Comparison of ENCODE assay signal across 9 mouse cellular contexts in genomic region chr13:69542571-69543352, GRCm38 (mm10). TPM values are rescaled to one million over a fixed set of nuclear protein-coding genes. Genes with fewer than 3 reads are reported as not detected.
DNase-seq lines count a peak whose midpoint lies in the region; ATAC-seq and TF ChIP-seq lines count a peak whose summit lies in the region.
"Had no signal": no experiment of that assay in that cellular context is flagged by ENCODE, and none has a peak within 500 bp of the region (broad histone marks: within the 10 kb centered on the region; RNA-seq: fewer than 3 reads in every experiment).

No protein-coding gene starts in this region.

- H3K79me2 ChIP-seq in heart, adult 2 months (replicated peaks; ENCODE audit: control insufficient read depth, insufficient read depth, low read length): no peaks in the 10 kb centered on the region

- DNase-seq in forebrain, embryonic 11.5 days (ENCODE audit: low spot score): peak; percentile 45
- peak; percentile 66 for DNase-seq in MN1 (ENCODE audit: low spot score)
- peak in 1 of 2 experiments; percentile 68 for DNase-seq in heart, adult 2 months
- DNase-seq in left cerebral cortex, adult 8-10 months (ENCODE audit: low spot score in 2 of 2): no peak
- no peak for DNase-seq in retina, postnatal 1 day

- H3K4me2 ChIP-seq in forebrain, embryonic 11.5 days (ENCODE audit: low read depth, low read length, severe bottlenecking): no peak overlapping the region
- H3K4me2 ChIP-seq in forebrain, embryonic 15.5 days (replicated peaks): no peak overlapping the region
- H3K4me2 ChIP-seq in intestine, embryonic 16.5 days (ENCODE audit: low read depth, low read length): no peak overlapping the region

- WGBS in forebrain, embryonic 11.5 days: 41% methylated on average over 16 of the region's 17 CpGs
- 32% methylated on average over 17 of the region's 17 CpGs for WGBS in forebrain, embryonic 15.5 days
- WGBS in heart, adult 2 months: 46% methylated on average over 17 of the region's 17 CpGs
- WGBS in intestine, embryonic 16.5 days: 44% methylated on average over 17 of the region's 17 CpGs

- H3K36me3 ChIP-seq in forebrain, embryonic 11.5 days (ENCODE audit: control insufficient read depth, insufficient read depth, low read length): no peaks in the 10 kb centered on the region
- no peaks in the 10 kb centered on the region for H3K36me3 ChIP-seq in forebrain, embryonic 15.5 days
- no peaks in the 10 kb centered on the region for H3K36me3 ChIP-seq in heart, adult 2 months (ENCODE audit: control insufficient read depth, insufficient read depth, low read length)
- H3K36me3 ChIP-seq in intestine, embryonic 16.5 days (ENCODE audit: control insufficient read depth, insufficient read depth, low read length): no peaks in the 10 kb centered on the region
- H3K36me3 ChIP-seq: neural tube, embryonic 15.5 days had no signal

- intact Hi-C loops in heart, adult 2 months (cut with DNase I): no loop called here

- H3K4me3 ChIP-seq in forebrain, embryonic 11.5 days (ENCODE audit: low read depth, low read length): no peak overlapping the region
- H3K4me3 ChIP-seq in forebrain, embryonic 15.5 days: no peak overlapping the region
- H3K4me3 ChIP-seq in heart, adult 2 months: no peak overlapping the region
- no peak overlapping the region for H3K4me3 ChIP-seq in intestine, embryonic 16.5 days (ENCODE audit: low read length)
- H3K4me3 ChIP-seq: neural tube, embryonic 15.5 days had no signal

- no peaks in the 10 kb centered on the region; the same call in 1 of the 2 replicates for H3K4me1 ChIP-seq in forebrain, embryonic 11.5 days (replicated peaks; ENCODE audit: control insufficient read depth, insufficient read depth, low read length)
- peaks cover 8% of the 10 kb centered on the region; the same call in 1 of the 2 replicates for H3K4me1 ChIP-seq in forebrain, embryonic 15.5 days
- peaks cover 22% of the 10 kb centered on the region for H3K4me1 ChIP-seq in heart, adult 2 months (ENCODE audit: control insufficient read depth, insufficient read depth, low read length)
- H3K4me1 ChIP-seq in intestine, embryonic 16.5 days (ENCODE audit: control insufficient read depth, insufficient read depth, low read length): peaks cover 16% of the 10 kb centered on the region; the same call in 1 of the 2 replicates

- no peak for ATAC-seq in forebrain, embryonic 11.5 days (replicated peaks; ENCODE audit: low FRiP score)
- ATAC-seq in forebrain, embryonic 15.5 days (replicated peaks): no peak
- ATAC-seq in intestine, embryonic 16.5 days: no peak
- ATAC-seq in activated CD4-positive, CD25-positive, alpha-beta regulatory T cell, adult 4 months: no peak

- no peak overlapping the region; the same call in 1 of the 2 replicates for H3K9ac ChIP-seq in forebrain, embryonic 11.5 days (ENCODE audit: low read length)
- no peak overlapping the region for H3K9ac ChIP-seq in forebrain, embryonic 15.5 days (replicated peaks)
- H3K9ac ChIP-seq in heart, adult 2 months (ENCODE audit: low read depth, low read length): peak overlapping the region; percentile 45; the same call in 1 of the 2 replicates
- 0 out of 2 replicates have a peak overlapping the region, but pooled peaks have one; percentile 37 for H3K9ac ChIP-seq in intestine, embryonic 16.5 days (ENCODE audit: low read depth, low read length)
- H3K9ac ChIP-seq: neural tube, embryonic 15.5 days had no signal

- TF ChIP-seq POLR2A in heart, adult 2 months (IDR thresholded peaks at IDR 0.05; ENCODE audit: insufficient read depth, low read depth, low read length): 0 out of 2 replicates have a peak, but pooled peaks have one; percentile 10

- no peak for TF ChIP-seq EP300 in heart, adult 2 months (IDR thresholded peaks at IDR 0.05; ENCODE audit: insufficient read depth, low read depth, low read length)

- TF ChIP-seq CTCF in heart, adult 2 months (IDR thresholded peaks at IDR 0.05): no peak

- no peak overlapping the region for H3K27ac ChIP-seq in forebrain, embryonic 11.5 days (ENCODE audit: low read depth, low read length)
- no peak overlapping the region for H3K27ac ChIP-seq in forebrain, embryonic 15.5 days (replicated peaks)
- peak overlapping the region; percentile 88 for H3K27ac ChIP-seq in heart, adult 2 months
- peak overlapping the region; percentile 68 for H3K27ac ChIP-seq in intestine, embryonic 16.5 days (ENCODE audit: low read length)
- H3K27ac ChIP-seq: neural tube, embryonic 15.5 days had no signal

- H3K9me3 ChIP-seq in forebrain, embryonic 11.5 days (ENCODE audit: control insufficient read depth, low read length): no peaks in the 10 kb centered on the region
- H3K9me3 ChIP-seq in forebrain, embryonic 15.5 days: no peaks in the 10 kb centered on the region
- H3K9me3 ChIP-seq in intestine, embryonic 16.5 days (ENCODE audit: control insufficient read depth, low read length): no peaks in the 10 kb centered on the region
- H3K9me3 ChIP-seq: neural tube, embryonic 15.5 days had no signal

- H3K27me3 ChIP-seq in forebrain, embryonic 11.5 days (ENCODE audit: control insufficient read depth, insufficient read depth, low read length): 0 out of 2 replicates have a peak, but pooled peaks cover 2% of the 10 kb centered on the region
- H3K27me3 ChIP-seq in forebrain, embryonic 15.5 days: no peaks in the 10 kb centered on the region
- no peaks in the 10 kb centered on the region for H3K27me3 ChIP-seq in heart, adult 2 months (ENCODE audit: control insufficient read depth, insufficient read depth, low read length)
- H3K27me3 ChIP-seq in intestine, embryonic 16.5 days (replicated peaks; ENCODE audit: control insufficient read depth, insufficient read depth, low read length): peaks cover 5% of the 10 kb centered on the region; the same call in 1 of the 2 replicates
- H3K27me3 ChIP-seq: neural tube, embryonic 15.5 days had no signal

RNA-seq across cellular contexts. Expression of gene Tent4a, which starts 8.3 kb away (rescaled TPM):
- 8.7 and 9.6 TPM in 2 replicates for polyA plus RNA-seq in forebrain, embryonic 11.5 days (2014; fragmentation: Nextera tagmentation; extraction: Ambion mirVana)
- polyA plus RNA-seq in forebrain, embryonic 15.5 days (2015; fragmentation: Nextera tagmentation; extraction: Ambion mirVana): 8.4 and 8.5 TPM in 2 replicates
- total RNA-seq in heart, adult 2 months (2021): 10 to 100 TPM; 11.0 to 12.7 TPM
- polyA plus RNA-seq in heart, adult 2 months (2012; rRNA removed): 8.1 and 8.9 TPM in 2 replicates
- polyA plus RNA-seq in intestine, embryonic 16.5 days (2015; fragmentation: Nextera tagmentation; extraction: Ambion mirVana): 2.7 and 3.7 TPM in 2 replicates
- total RNA-seq in left cerebral cortex, adult 8-10 months (2022): 10 to 100 TPM; 40.9 to 45.1 (median 44.2) TPM
- polyA plus RNA-seq in activated CD4-positive, CD25-positive, alpha-beta regulatory T cell, adult 4 months (2017; shearing (Covaris generic)): 1 to 10 TPM; 4.4 to 4.5 TPM

RNA-seq across cellular contexts. Expression of gene Nsun2, which starts 9.2 kb away (rescaled TPM):
- 133 and 135 TPM in 2 replicates for polyA plus RNA-seq in forebrain, embryonic 11.5 days (2014; fragmentation: Nextera tagmentation; extraction: Ambion mirVana)
- polyA plus RNA-seq in forebrain, embryonic 15.5 days (2015; fragmentation: Nextera tagmentation; extraction: Ambion mirVana): 84.1 and 87.3 TPM in 2 replicates
- 10 to 100 TPM; 40.4 to 47.9 TPM for total RNA-seq in heart, adult 2 months (2021)
- polyA plus RNA-seq in heart, adult 2 months (2012; rRNA removed): 29.3 and 53.3 TPM in 2 replicates
- polyA plus RNA-seq in intestine, embryonic 16.5 days (2015; fragmentation: Nextera tagmentation; extraction: Ambion mirVana): 101 and 115 TPM in 2 replicates
- 10 to 100 TPM; 73.7 to 94.6 (median 86.7) TPM for total RNA-seq in left cerebral cortex, adult 8-10 months (2022)
- polyA plus RNA-seq in activated CD4-positive, CD25-positive, alpha-beta regulatory T cell, adult 4 months (2017; shearing (Covaris generic)): 10 to 100 TPM; 35.8 to 36.9 TPM

Comparison
In these comparisons a context has a peak if more than half of its experiments do, and no peak if none do; other contexts are left out.
1. DNase-seq: peak in forebrain, embryonic 11.5 days (single experiment) and MN1 (single experiment); none in left cerebral cortex, adult 8-10 months (0 of 2) and retina, postnatal 1 day (single experiment).
2. H3K27ac ChIP-seq: peak in heart, adult 2 months (single experiment) and intestine, embryonic 16.5 days (single experiment); none in forebrain, embryonic 11.5 days (single experiment) and forebrain, embryonic 15.5 days (single experiment).
3. H3K9ac ChIP-seq: peak in heart, adult 2 months (single experiment) and intestine, embryonic 16.5 days (single experiment); none in forebrain, embryonic 11.5 days (single experiment) and forebrain, embryonic 15.5 days (single experiment).